Mouse (Mus musculus) spleen, postnatal 10 days (tissue): ENCODE measurements around the gene Gm20431.

ENCODE experiments used
- DNase-seq, 2 experiments: peaks; one replicate each; pipeline ENCODE4 v3.0.0; 2021 to 2022; ENCODE audit warnings: low spot score in 2 of 2

Gm20431 gene

GRCm38 (mm10) chr2:167689501-167690218 is 28.4 kb upstream of the Gm20431 start, which contains the start of gene Tmem189:
Gene Tmem189 (minus strand): TSS chr2:167689822.
- DNase-seq: peak; percentile 68 to 74

- DNase-seq: peak; percentile 83 to 85
Observed at GRCm38 (mm10) chr2:167688498-167689451, 27.5 kb upstream of the Gm20431 start, which contains the start of gene Cebpb. Gene Cebpb (plus strand): TSS chr2:167688915.

- no peak for DNase-seq
Observed at GRCm38 (mm10) chr2:167688126-167688497, 26.8 kb upstream of the Gm20431 start.

GRCm38 (mm10) chr2:167687651-167688101 is 26.4 kb upstream of the Gm20431 start:
- no peak for DNase-seq

GRCm38 (mm10) chr2:167687250-167687586 is 25.9 kb upstream of the Gm20431 start:
- no peak for DNase-seq

GRCm38 (mm10) chr2:167686382-167687249 is 25.3 kb upstream of the Gm20431 start:
- peak in 1 of 2 experiments; percentile 34 for DNase-seq

GRCm38 (mm10) chr2:167685865-167686264 is 24.6 kb upstream of the Gm20431 start:
- DNase-seq: peak in 1 of 2 experiments; percentile 16

GRCm38 (mm10) chr2:167685137-167685536 is 23.8 kb upstream of the Gm20431 start:
- peak; percentile 94 to 96 for DNase-seq

- DNase-seq: no peak
Observed at GRCm38 (mm10) chr2:167683721-167684120, 22.4 kb upstream of the Gm20431 start.

- peak; percentile 68 to 85 for DNase-seq
Observed at GRCm38 (mm10) chr2:167680657-167681056, 19.4 kb upstream of the Gm20431 start.

- peak; percentile 93 for DNase-seq
Observed at GRCm38 (mm10) chr2:167679902-167680430, 18.7 kb upstream of the Gm20431 start.

GRCm38 (mm10) chr2:167678600-167678999 is 17.3 kb upstream of the Gm20431 start:
- DNase-seq: peak in 1 of 2 experiments; percentile 71

GRCm38 (mm10) chr2:167675120-167675909 is 14.0 kb upstream of the Gm20431 start:
- DNase-seq: peak in 1 of 2 experiments; percentile 64

- peak in 1 of 2 experiments; percentile 74 for DNase-seq
Observed at GRCm38 (mm10) chr2:167672212-167672685, 11.0 kb upstream of the Gm20431 start.

GRCm38 (mm10) chr2:167671101-167671633 is 9.9 kb upstream of the Gm20431 start:
- DNase-seq: no peak

- DNase-seq: no peak
Observed at GRCm38 (mm10) chr2:167669398-167669797, 8.1 kb upstream of the Gm20431 start.

- DNase-seq: no peak
Observed at GRCm38 (mm10) chr2:167668426-167668825, 7.1 kb upstream of the Gm20431 start.

GRCm38 (mm10) chr2:167665972-167666713 is 4.8 kb upstream of the Gm20431 start:
- DNase-seq: no peak

GRCm38 (mm10) chr2:167662713-167663112 is 1.4 kb upstream of the Gm20431 start:
- DNase-seq: no peak
